Mouse (Mus musculus): ENCODE data around the gene Pde4dip. TPM values are rescaled to one million over a fixed set of nuclear protein-coding genes. Genes with fewer than 3 reads are reported as not detected.

Pde4dip gene
- polyA plus RNA-seq, 1 experiment = 58.1 TPM

DNA sequence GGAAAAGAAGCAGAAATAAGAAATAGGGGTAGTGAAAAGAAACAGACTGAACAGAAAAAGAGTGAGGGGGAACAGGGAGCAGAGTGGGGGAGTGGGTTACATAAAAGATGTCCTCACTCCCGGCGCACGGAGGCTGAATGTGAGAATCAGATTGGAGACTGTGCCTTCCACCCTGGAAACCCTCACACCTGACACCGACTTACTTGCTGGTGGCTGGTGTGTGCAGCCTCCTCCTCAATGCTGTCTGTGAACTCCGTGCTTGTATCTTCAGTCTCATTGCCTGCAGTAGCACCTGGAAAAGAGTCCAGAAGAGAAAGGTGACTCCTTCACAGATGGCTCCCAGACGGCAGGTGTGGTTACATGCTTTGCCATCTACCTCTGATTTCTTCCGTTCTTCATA, 157.9 kb downstream of the Pde4dip start:
- no peak for TF ChIP-seq CTCF (conservative IDR thresholded peaks at IDR 0.05; ENCODE audit: insufficient read depth, insufficient read length, low read depth, low read length)
- TF ChIP-seq POLR2A (IDR thresholded peaks at IDR 0.05; ENCODE audit: low read depth, low read length) = no peak
- 82% methylated on average over 7 of the region's 7 CpGs for WGBS
- no peaks in the 10 kb centered on the region for H3K27me3 ChIP-seq (replicated peaks; ENCODE audit: control insufficient read depth, insufficient read depth, low read length)
- DNase-seq = no peak
- no peak overlapping the region for H3K4me3 ChIP-seq (ENCODE audit: insufficient read depth, low read depth, low read length)
- H3K36me3 ChIP-seq (ENCODE audit: control insufficient read depth, insufficient read depth, low read length) = no peaks in the 10 kb centered on the region
- no peak overlapping the region for H3K27ac ChIP-seq (ENCODE audit: insufficient read depth, low read depth, low read length)
- no peaks in the 10 kb centered on the region for H3K4me1 ChIP-seq (ENCODE audit: control insufficient read depth, insufficient read depth, low read length)

- Histone ChIP-seq H3K27ac (ENCODE audit: insufficient read depth, low read depth, low read length) (no peak overlapping the region), H3K27me3 (replicated peaks; ENCODE audit: control insufficient read depth, insufficient read depth, low read length) (no peaks in the 10 kb centered on the region), H3K36me3 (ENCODE audit: control insufficient read depth, insufficient read depth, low read length) (no peaks in the 10 kb centered on the region), H3K4me3 (ENCODE audit: insufficient read depth, low read depth, low read length) (no peak overlapping the region), H3K4me1 (ENCODE audit: control insufficient read depth, insufficient read depth, low read length) (no peaks in the 10 kb centered on the region)
- WGBS = 80% methylated on average over 3 of the region's 3 CpGs
- TF ChIP-seq CTCF (conservative IDR thresholded peaks at IDR 0.05; ENCODE audit: insufficient read depth, insufficient read length, low read depth, low read length) = no peak
- no peak for TF ChIP-seq POLR2A (IDR thresholded peaks at IDR 0.05; ENCODE audit: low read depth, low read length)
- DNase-seq = peak; percentile 9
These were observed 158.4 kb downstream of the Pde4dip start for GRCm38 (mm10) chr3:97730131-97730530.

DNA sequence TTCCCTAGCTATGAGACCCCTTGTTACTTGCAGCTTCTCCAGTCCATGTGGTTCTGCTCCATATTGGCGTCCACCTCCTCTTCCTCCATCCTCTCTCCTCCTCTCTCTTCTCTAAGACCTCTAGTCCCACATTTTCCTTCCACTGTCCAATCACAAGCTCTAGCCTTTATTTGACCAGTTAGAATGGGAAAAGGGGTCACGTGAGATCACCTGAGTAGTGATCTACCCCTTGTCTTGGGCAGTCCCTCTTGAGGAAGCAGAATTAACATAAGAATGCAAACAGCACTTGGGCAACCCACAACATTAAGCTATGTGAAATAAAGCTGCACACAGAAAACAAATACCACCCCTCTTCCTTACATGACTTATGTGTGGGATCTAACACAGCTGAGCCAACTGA, 160.7 kb downstream of the Pde4dip start:
- 83% methylated on average over 2 of the region's 2 CpGs for WGBS
- TF ChIP-seq POLR2A (IDR thresholded peaks at IDR 0.05; ENCODE audit: low read depth, low read length) (no peak), CTCF (conservative IDR thresholded peaks at IDR 0.05; ENCODE audit: insufficient read depth, insufficient read length, low read depth, low read length) (no peak)
- no peaks in the 10 kb centered on the region for H3K4me1 ChIP-seq (ENCODE audit: control insufficient read depth, insufficient read depth, low read length)
- H3K4me3 ChIP-seq (ENCODE audit: insufficient read depth, low read depth, low read length) = no peak overlapping the region
- no peaks in the 10 kb centered on the region for H3K27me3 ChIP-seq (replicated peaks; ENCODE audit: control insufficient read depth, insufficient read depth, low read length)
- no peak for DNase-seq
- no peak overlapping the region for H3K27ac ChIP-seq (ENCODE audit: insufficient read depth, low read depth, low read length)
- peaks cover 2% of the 10 kb centered on the region; the same call in 1 of the 2 replicates for H3K36me3 ChIP-seq (ENCODE audit: control insufficient read depth, insufficient read depth, low read length)

DNA sequence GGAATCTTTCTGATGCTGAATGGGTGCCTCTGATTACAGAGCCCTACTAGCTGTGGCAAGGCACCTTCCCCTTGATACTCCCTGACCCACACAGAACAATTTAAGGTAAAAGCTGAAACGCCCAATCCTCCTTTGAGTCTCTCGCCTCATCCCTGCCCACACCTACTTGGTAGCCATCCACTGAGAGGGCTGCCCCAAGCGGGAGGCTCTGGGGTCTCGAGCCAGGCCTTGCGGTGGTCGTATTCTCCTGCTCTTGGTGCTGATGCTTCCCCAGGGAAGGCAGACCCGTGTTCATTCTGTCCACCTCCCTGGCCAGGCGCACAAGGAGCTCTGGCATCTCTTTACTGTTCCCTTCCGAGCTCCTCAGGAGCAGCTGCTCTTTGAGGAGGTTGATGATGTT, 169.4 kb downstream of the Pde4dip start:
- Histone ChIP-seq H3K27me3 (replicated peaks; ENCODE audit: control insufficient read depth, insufficient read depth, low read length) (no peaks in the 10 kb centered on the region), H3K27ac (ENCODE audit: insufficient read depth, low read depth, low read length) (no peak overlapping the region), H3K36me3 (ENCODE audit: control insufficient read depth, insufficient read depth, low read length) (peaks cover 2% of the 10 kb centered on the region; the same call in 1 of the 2 replicates), H3K4me3 (ENCODE audit: insufficient read depth, low read depth, low read length) (no peak overlapping the region), H3K4me1 (ENCODE audit: control insufficient read depth, insufficient read depth, low read length) (no peaks in the 10 kb centered on the region)
- TF ChIP-seq POLR2A (IDR thresholded peaks at IDR 0.05; ENCODE audit: low read depth, low read length) = no peak
- TF ChIP-seq CTCF (conservative IDR thresholded peaks at IDR 0.05; ENCODE audit: insufficient read depth, insufficient read length, low read depth, low read length) = no peak
- WGBS = 79% methylated on average over 9 of the region's 9 CpGs
- DNase-seq = no peak

DNA sequence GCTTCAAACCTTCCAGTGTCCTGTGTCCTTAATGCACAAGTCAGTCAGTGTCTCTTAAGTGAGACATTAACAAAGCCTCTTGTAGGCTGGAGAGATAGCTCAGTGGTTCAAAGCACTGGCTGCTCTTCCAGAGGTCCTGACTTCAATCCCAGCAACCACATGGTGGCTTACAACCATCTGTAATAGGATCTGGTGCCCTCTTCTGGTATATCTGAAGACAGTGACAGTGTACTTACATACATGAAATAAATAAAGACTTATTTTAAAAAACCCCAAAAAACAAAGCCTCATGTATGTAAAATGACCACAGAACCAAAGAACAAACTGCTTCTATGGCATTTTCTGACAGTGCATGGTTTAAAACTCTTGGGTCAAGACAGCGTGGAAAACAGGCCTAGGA, 172.6 kb downstream of the Pde4dip start:
- no peaks in the 10 kb centered on the region for H3K27me3 ChIP-seq (replicated peaks; ENCODE audit: control insufficient read depth, insufficient read depth, low read length)
- 91% methylated on average over 1 of the region's 1 CpGs for WGBS
- no peaks in the 10 kb centered on the region for H3K4me1 ChIP-seq (ENCODE audit: control insufficient read depth, insufficient read depth, low read length)
- no peak overlapping the region for H3K27ac ChIP-seq (ENCODE audit: insufficient read depth, low read depth, low read length)
- TF ChIP-seq CTCF (conservative IDR thresholded peaks at IDR 0.05; ENCODE audit: insufficient read depth, insufficient read length, low read depth, low read length) = no peak
- no peak for TF ChIP-seq POLR2A (IDR thresholded peaks at IDR 0.05; ENCODE audit: low read depth, low read length)
- H3K36me3 ChIP-seq (ENCODE audit: control insufficient read depth, insufficient read depth, low read length) = no peaks in the 10 kb centered on the region; the same call in 1 of the 2 replicates
- no peak overlapping the region for H3K4me3 ChIP-seq (ENCODE audit: insufficient read depth, low read depth, low read length)
- DNase-seq = no peak

GRCm38 (mm10) chr3:97710881-97711280, 177.6 kb downstream of the Pde4dip start:
- no peak overlapping the region for H3K27ac ChIP-seq (ENCODE audit: insufficient read depth, low read depth, low read length)
- H3K27me3 ChIP-seq (replicated peaks; ENCODE audit: control insufficient read depth, insufficient read depth, low read length) = no peaks in the 10 kb centered on the region
- H3K36me3 ChIP-seq (ENCODE audit: control insufficient read depth, insufficient read depth, low read length) = no peaks in the 10 kb centered on the region; the same call in 1 of the 2 replicates
- TF ChIP-seq POLR2A (IDR thresholded peaks at IDR 0.05; ENCODE audit: low read depth, low read length) (no peak), CTCF (conservative IDR thresholded peaks at IDR 0.05; ENCODE audit: insufficient read depth, insufficient read length, low read depth, low read length) (no peak)
- no peaks in the 10 kb centered on the region for H3K4me1 ChIP-seq (ENCODE audit: control insufficient read depth, insufficient read depth, low read length)
- no peak overlapping the region for H3K4me3 ChIP-seq (ENCODE audit: insufficient read depth, low read depth, low read length)
- DNase-seq = no peak
- WGBS = 61% methylated on average over 5 of the region's 5 CpGs

GRCm38 (mm10) chr3:97710134-97710533, 178.4 kb downstream of the Pde4dip start:
- Histone ChIP-seq H3K36me3 (ENCODE audit: control insufficient read depth, insufficient read depth, low read length) (no peaks in the 10 kb centered on the region), H3K4me3 (ENCODE audit: insufficient read depth, low read depth, low read length) (no peak overlapping the region), H3K27me3 (replicated peaks; ENCODE audit: control insufficient read depth, insufficient read depth, low read length) (no peaks in the 10 kb centered on the region), H3K4me1 (ENCODE audit: control insufficient read depth, insufficient read depth, low read length) (no peaks in the 10 kb centered on the region), H3K27ac (ENCODE audit: insufficient read depth, low read depth, low read length) (no peak overlapping the region)
- 87% methylated on average over 11 of the region's 11 CpGs for WGBS
- no peak for DNase-seq
- TF ChIP-seq CTCF (conservative IDR thresholded peaks at IDR 0.05; ENCODE audit: insufficient read depth, insufficient read length, low read depth, low read length) (no peak), POLR2A (IDR thresholded peaks at IDR 0.05; ENCODE audit: low read depth, low read length) (no peak)
